Mouse (Mus musculus): ENCODE measurements around the gene Kcnq1. TPM values are rescaled to one million over a fixed set of nuclear protein-coding genes. Genes with fewer than 3 reads are reported as not detected.

The Kcnq1 gene
- polyA plus RNA-seq, 1 experiment from 2014 or later, result 10.5 TPM

DNA sequence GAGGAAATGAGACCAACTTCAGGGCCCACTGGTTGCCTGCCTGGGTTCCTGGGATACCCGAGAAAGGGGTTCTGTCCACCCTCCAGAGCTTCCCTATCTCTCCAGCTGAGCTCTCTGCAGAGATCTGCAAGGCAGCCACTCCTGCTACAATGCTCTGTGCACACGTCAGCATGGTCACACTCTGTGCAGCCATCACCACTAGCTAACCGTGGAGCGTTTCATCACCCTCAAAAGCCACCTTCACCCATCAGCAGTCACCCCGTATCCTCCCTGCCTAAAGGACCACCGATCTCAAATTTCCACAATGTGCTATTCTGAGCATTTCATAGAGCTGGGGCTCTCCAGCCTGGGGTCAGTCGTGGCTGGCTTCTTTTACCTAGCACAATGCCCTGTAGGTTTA lies 243.1 kb downstream of the Kcnq1 start:
- no peak overlapping the region for H3K9ac ChIP-seq (ENCODE audit: low read depth, low read length)
- H3K36me3 ChIP-seq (ENCODE audit: control insufficient read depth, insufficient read depth), result no peaks in the 10 kb centered on the region
- H3K9me3 ChIP-seq (ENCODE audit: control insufficient read depth), result no peaks in the 10 kb centered on the region
- H3K27me3 ChIP-seq (replicated peaks; ENCODE audit: control insufficient read depth, insufficient read depth, low read length), result no peaks in the 10 kb centered on the region
- no peak overlapping the region for H3K4me2 ChIP-seq (replicated peaks; ENCODE audit: low read depth)
- H3K4me1 ChIP-seq (replicated peaks; ENCODE audit: control insufficient read depth, insufficient read depth, low read length), result no peaks in the 10 kb centered on the region
- no peak overlapping the region for H3K27ac ChIP-seq (ENCODE audit: low read depth, low read length)
- 81% methylated on average over 7 of the region's 7 CpGs for WGBS
- no peak for ATAC-seq
- H3K4me3 ChIP-seq (ENCODE audit: low read depth, low read length), result no peak overlapping the region
- no peak for TF ChIP-seq CTCF (IDR thresholded peaks at IDR 0.05; ENCODE audit: low read depth)

DNA sequence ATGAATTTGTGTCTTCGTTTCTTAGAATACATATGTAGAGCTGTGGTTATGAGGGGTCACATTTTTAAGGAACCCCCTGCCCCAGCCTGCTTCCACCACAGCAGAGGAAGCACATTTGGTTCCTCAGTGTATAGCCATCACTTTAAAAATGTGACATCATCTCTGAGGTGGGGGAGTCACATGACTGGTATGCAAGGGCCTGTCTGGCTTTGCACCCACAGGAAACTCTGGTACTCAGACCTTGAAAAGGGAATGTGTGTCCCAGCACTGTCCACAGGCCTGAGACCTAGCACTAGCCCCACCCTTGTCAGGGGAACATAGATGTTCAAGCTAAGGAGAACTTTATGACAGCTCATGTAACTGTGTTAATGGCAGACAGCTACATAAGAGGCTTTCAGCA lies 243.7 kb downstream of the Kcnq1 start:
- Histone ChIP-seq H3K9ac (ENCODE audit: low read depth, low read length) (no peak overlapping the region), H3K36me3 (ENCODE audit: control insufficient read depth, insufficient read depth) (no peaks in the 10 kb centered on the region), H3K4me1 (replicated peaks; ENCODE audit: control insufficient read depth, insufficient read depth, low read length) (no peaks in the 10 kb centered on the region), H3K27me3 (replicated peaks; ENCODE audit: control insufficient read depth, insufficient read depth, low read length) (no peaks in the 10 kb centered on the region), H3K27ac (ENCODE audit: low read depth, low read length) (no peak overlapping the region), H3K9me3 (ENCODE audit: control insufficient read depth) (no peaks in the 10 kb centered on the region), H3K4me3 (ENCODE audit: low read depth, low read length) (no peak overlapping the region), H3K4me2 (replicated peaks; ENCODE audit: low read depth) (no peak overlapping the region)
- ATAC-seq, result no peak
- WGBS, result 93% methylated on average over 1 of the region's 1 CpGs
- TF ChIP-seq CTCF (IDR thresholded peaks at IDR 0.05; ENCODE audit: low read depth), result no peak

GRCm38 (mm10) chr7:143355831-143356230 lies 249.7 kb downstream of the Kcnq1 start:
- no peak for ATAC-seq
- Histone ChIP-seq H3K27ac (ENCODE audit: low read depth, low read length) (no peak overlapping the region), H3K27me3 (replicated peaks; ENCODE audit: control insufficient read depth, insufficient read depth, low read length) (no peaks in the 10 kb centered on the region), H3K4me2 (replicated peaks; ENCODE audit: low read depth) (no peak overlapping the region), H3K4me1 (replicated peaks; ENCODE audit: control insufficient read depth, insufficient read depth, low read length) (no peaks in the 10 kb centered on the region; the same call in 1 of the 2 replicates), H3K4me3 (ENCODE audit: low read depth, low read length) (no peak overlapping the region), H3K36me3 (ENCODE audit: control insufficient read depth, insufficient read depth) (no peaks in the 10 kb centered on the region), H3K9me3 (ENCODE audit: control insufficient read depth) (no peaks in the 10 kb centered on the region), H3K9ac (ENCODE audit: low read depth, low read length) (no peak overlapping the region)
- TF ChIP-seq CTCF (IDR thresholded peaks at IDR 0.05; ENCODE audit: low read depth), result no peak
- WGBS, result 69% methylated on average over 5 of the region's 5 CpGs

DNA sequence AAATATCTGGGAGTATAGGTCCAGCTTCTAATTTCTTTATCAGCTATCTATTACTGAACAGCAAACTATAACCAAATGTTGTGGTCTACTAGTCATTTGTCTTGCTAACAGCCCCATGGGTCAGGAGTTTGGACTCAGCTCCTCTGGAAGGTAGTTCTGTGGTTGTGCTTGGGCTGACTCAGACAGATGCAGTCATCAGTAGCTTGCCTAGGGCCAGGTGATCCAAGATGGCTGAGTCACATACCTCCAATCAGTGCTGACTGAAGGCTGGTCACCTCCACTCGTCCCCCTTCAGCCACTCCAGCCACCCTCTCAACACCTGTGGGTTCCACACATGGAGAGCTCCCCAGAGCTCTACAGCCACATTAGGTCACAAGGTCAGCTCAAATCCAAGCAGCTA lies 250.9 kb downstream of the Kcnq1 start:
- H3K27ac ChIP-seq (ENCODE audit: low read depth, low read length), result no peak overlapping the region
- TF ChIP-seq CTCF (IDR thresholded peaks at IDR 0.05; ENCODE audit: low read depth), result no peak
- no peaks in the 10 kb centered on the region for H3K36me3 ChIP-seq (ENCODE audit: control insufficient read depth, insufficient read depth)
- no peaks in the 10 kb centered on the region for H3K27me3 ChIP-seq (replicated peaks; ENCODE audit: control insufficient read depth, insufficient read depth, low read length)
- H3K9ac ChIP-seq (ENCODE audit: low read depth, low read length), result no peak overlapping the region
- no peak overlapping the region for H3K4me3 ChIP-seq (ENCODE audit: low read depth, low read length)
- WGBS, result 40% methylated on average over 1 of the region's 1 CpGs
- no peak overlapping the region for H3K4me2 ChIP-seq (replicated peaks; ENCODE audit: low read depth)
- H3K9me3 ChIP-seq (ENCODE audit: control insufficient read depth), result no peaks in the 10 kb centered on the region
- no peaks in the 10 kb centered on the region; the same call in 1 of the 2 replicates for H3K4me1 ChIP-seq (replicated peaks; ENCODE audit: control insufficient read depth, insufficient read depth, low read length)
- ATAC-seq, result peak; percentile 48; the same call in 1 of the 2 replicates

DNA sequence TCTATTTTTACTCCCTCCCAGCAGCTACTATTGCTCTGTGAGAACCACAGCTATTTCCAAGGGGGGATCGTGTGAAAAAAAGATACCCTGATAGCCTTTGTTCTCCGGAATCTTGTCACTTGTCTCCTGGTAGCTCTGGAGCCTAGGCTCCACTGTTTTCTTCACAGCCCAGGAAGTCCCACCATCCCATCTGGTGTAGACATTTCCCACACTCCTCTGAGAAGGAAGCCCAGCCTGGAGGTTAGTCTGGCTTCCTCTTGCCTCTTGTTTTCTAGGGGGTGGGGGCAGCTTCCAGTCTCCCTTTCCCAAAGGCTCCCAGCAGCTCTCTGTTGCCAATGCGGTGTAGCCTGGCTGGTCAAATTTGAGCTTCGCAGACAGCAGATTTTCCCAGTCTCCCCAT lies 251.7 kb downstream of the Kcnq1 start:
- Histone ChIP-seq H3K4me3 (ENCODE audit: low read depth, low read length) (no peak overlapping the region), H3K27me3 (replicated peaks; ENCODE audit: control insufficient read depth, insufficient read depth, low read length) (no peaks in the 10 kb centered on the region), H3K4me1 (replicated peaks; ENCODE audit: control insufficient read depth, insufficient read depth, low read length) (no peaks in the 10 kb centered on the region; the same call in 1 of the 2 replicates), H3K4me2 (replicated peaks; ENCODE audit: low read depth) (no peak overlapping the region), H3K9ac (ENCODE audit: low read depth, low read length) (no peak overlapping the region), H3K9me3 (ENCODE audit: control insufficient read depth) (no peaks in the 10 kb centered on the region), H3K36me3 (ENCODE audit: control insufficient read depth, insufficient read depth) (no peaks in the 10 kb centered on the region), H3K27ac (ENCODE audit: low read depth, low read length) (no peak overlapping the region)
- no peak for ATAC-seq
- WGBS, result 69% methylated on average over 4 of the region's 4 CpGs
- no peak for TF ChIP-seq CTCF (IDR thresholded peaks at IDR 0.05; ENCODE audit: low read depth)

GRCm38 (mm10) chr7:143359762-143360161 lies 253.6 kb downstream of the Kcnq1 start:
- Histone ChIP-seq H3K4me3 (ENCODE audit: low read depth, low read length) (no peak overlapping the region), H3K9ac (ENCODE audit: low read depth, low read length) (no peak overlapping the region), H3K27me3 (replicated peaks; ENCODE audit: control insufficient read depth, insufficient read depth, low read length) (no peaks in the 10 kb centered on the region), H3K27ac (ENCODE audit: low read depth, low read length) (no peak overlapping the region), H3K4me2 (replicated peaks; ENCODE audit: low read depth) (no peak overlapping the region), H3K36me3 (ENCODE audit: control insufficient read depth, insufficient read depth) (no peaks in the 10 kb centered on the region), H3K4me1 (replicated peaks; ENCODE audit: control insufficient read depth, insufficient read depth, low read length) (no peaks in the 10 kb centered on the region; the same call in 1 of the 2 replicates), H3K9me3 (ENCODE audit: control insufficient read depth) (no peaks in the 10 kb centered on the region)
- no peak for TF ChIP-seq CTCF (IDR thresholded peaks at IDR 0.05; ENCODE audit: low read depth)
- ATAC-seq, result peak; percentile 46; the same call in 1 of the 2 replicates
- WGBS, result 34% methylated on average over 1 of the region's 1 CpGs

DNA sequence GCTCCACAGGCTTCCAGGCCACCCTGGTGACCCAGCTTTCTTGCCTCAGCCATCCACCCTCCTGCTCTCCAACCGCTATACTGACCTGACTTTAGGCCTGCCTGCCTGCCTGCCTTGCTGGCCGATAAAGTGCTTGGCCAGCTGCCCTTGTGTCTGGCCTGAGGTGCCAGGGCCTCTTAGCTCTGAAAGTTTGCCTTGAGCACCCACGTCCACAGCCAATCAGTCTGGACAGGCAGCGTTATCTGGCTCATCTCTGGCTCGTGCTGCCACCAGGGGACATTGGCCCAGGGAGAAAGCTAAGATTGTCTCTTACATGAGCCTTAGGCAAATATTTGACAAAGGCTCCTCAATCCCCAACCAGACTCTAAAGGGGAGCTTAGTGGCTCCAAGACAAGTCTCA lies 254.6 kb downstream of the Kcnq1 start:
- Histone ChIP-seq H3K36me3 (ENCODE audit: control insufficient read depth, insufficient read depth) (no peaks in the 10 kb centered on the region), H3K4me3 (ENCODE audit: low read depth, low read length) (no peak overlapping the region), H3K4me2 (replicated peaks; ENCODE audit: low read depth) (no peak overlapping the region), H3K27ac (ENCODE audit: low read depth, low read length) (no peak overlapping the region), H3K27me3 (replicated peaks; ENCODE audit: control insufficient read depth, insufficient read depth, low read length) (no peaks in the 10 kb centered on the region), H3K4me1 (replicated peaks; ENCODE audit: control insufficient read depth, insufficient read depth, low read length) (no peaks in the 10 kb centered on the region; the same call in 1 of the 2 replicates), H3K9ac (ENCODE audit: low read depth, low read length) (no peak overlapping the region), H3K9me3 (ENCODE audit: control insufficient read depth) (no peaks in the 10 kb centered on the region)
- ATAC-seq, result no peak
- WGBS, result 62% methylated on average over 5 of the region's 5 CpGs
- no peak for TF ChIP-seq CTCF (IDR thresholded peaks at IDR 0.05; ENCODE audit: low read depth)
